Mouse (Mus musculus) limb, embryonic 10.5 days (tissue): ENCODE results near the gene Gm10662. TPM values are rescaled to one million over a fixed set of nuclear protein-coding genes. Genes with fewer than 3 reads are reported as not detected.
"Not testable (repeated sequence)": the region's sequence is repeated elsewhere in the genome, so short reads cannot be mapped to it uniquely, and the experiment has no call there.

Source experiments
- DNase-seq: peaks from one replicate; pipeline ENCODE4 v3.0.0-alpha.2; 2017; ENCODE audit warnings: low spot score
- H3K27ac ChIP-seq: fragments of 300-500 bp; sonication (generic); 2 replicates; pipeline ENCODE4 v1.5.1; 2016; ENCODE audit warnings: mild to moderate bottlenecking
- H3K27me3 ChIP-seq: fragments of 300-500 bp; sonication (generic); 2 replicates; pipeline ENCODE4 v1.6.1; 2016; ENCODE audit warnings: low read depth, mild to moderate bottlenecking; ENCODE audit not compliant: poor library complexity, severe bottlenecking
- H3K36me3 ChIP-seq: fragments of 300-500 bp; sonication (generic); 2 replicates; pipeline ENCODE4 v1.6.1; 2016; ENCODE audit warnings: mild to moderate bottlenecking, moderate library complexity
- H3K4me1 ChIP-seq: fragments of 300-500 bp; sonication (generic); 2 replicates; pipeline ENCODE4 v1.6.1; 2016
- H3K4me3 ChIP-seq: fragments of 300-500 bp; sonication (generic); 2 replicates; pipeline ENCODE4 v1.5.1; 2016; ENCODE audit warnings: mild to moderate bottlenecking, moderate library complexity
- H3K9me3 ChIP-seq: fragments of 300-500 bp; sonication (generic); replicated peaks from 2 replicates; pipeline ENCODE4 v1.6.1; 2016; ENCODE audit warnings: mild to moderate bottlenecking
- WGBS: fragments of 180-500 bp; shearing (Covaris S2); methylation state at CpG from one replicate; pipeline ENCODE4 v1.1.7; 2016; 5-methylcytosine and 5-hydroxymethylcytosine counted together
- polyA plus RNA-seq: library from polyadenylated mRNA; unstranded; fragments of >200 nt; fragmentation: Nextera tagmentation; extraction: Ambion mirVana; gene quantifications from 2 replicates; pipeline ENCODE4 v1.2.1, GENCODE M21; 2016

Gm10662 gene
- polyA plus RNA-seq: not detected in 2 replicates

DNA sequence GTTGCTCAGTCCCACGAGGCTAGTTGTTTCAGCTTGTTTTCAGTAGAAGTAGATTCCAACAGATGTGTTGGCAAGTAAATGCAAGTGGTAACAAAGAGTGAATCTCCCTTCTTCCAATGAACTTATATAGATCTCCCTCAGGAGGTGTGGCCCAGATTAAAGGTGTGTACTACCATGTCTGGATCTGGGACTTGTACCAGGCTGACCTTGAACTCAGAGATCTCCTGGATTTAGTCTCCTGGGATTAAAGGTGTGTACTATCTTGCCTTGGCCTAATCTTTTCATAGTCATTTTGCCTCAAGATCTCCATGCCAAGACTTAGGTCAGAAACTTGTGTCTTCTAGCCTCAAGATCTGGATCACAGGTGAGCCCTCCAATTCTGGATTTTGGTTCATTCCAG lies at the start of gene Gm10662:
TSS of gene Gm10662 (minus strand) at position 101 of the 400 bp plus-strand sequence.
- not testable (repeated sequence) for H3K4me1 ChIP-seq, H3K27ac ChIP-seq, H3K36me3 ChIP-seq, H3K4me3 ChIP-seq, H3K9me3 ChIP-seq, DNase-seq, H3K27me3 ChIP-seq
- no CpG with 5 or more reads among the region's 1 CpGs for WGBS

DNA sequence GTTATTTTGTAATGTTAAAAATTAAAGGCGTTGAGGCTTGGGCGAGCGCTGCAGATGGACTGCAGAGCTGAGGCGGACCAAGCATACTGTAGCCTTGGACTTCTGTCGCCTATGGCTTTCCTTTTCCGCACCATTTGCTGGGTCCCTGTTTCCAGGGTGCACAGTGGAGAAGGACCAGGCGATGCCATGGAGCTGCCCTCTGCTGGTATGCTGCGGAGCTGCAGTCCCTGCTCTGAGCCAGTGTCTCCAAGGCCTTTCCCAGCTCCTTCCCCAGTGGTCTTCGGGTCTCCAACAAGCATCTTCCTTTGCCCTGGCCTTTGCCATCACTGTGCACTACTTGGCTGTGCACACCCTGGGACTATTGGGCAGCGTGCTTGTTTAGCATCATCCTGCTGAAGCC lies 19.2 kb upstream of the Gm10662 start:
- whole genome bisulfite sequencing: 90% methylated on average over 10 of the region's 10 CpGs

More for the DNA sequence above, 19.2 kb upstream of the Gm10662 start:
- not testable (repeated sequence) for H3K27me3 ChIP-seq, H3K36me3 ChIP-seq, H3K27ac ChIP-seq, H3K4me3 ChIP-seq, H3K4me1 ChIP-seq, H3K9me3 ChIP-seq, DNase-seq

Other genes with a start within 250 kb of the Gm10662 start
- gene Gm4214, start 159.8 kb downstream of the Gm10662 start, polyA plus RNA-seq: not detected in 2 replicates
- gene Gm4216, start 124.6 kb downstream of the Gm10662 start, polyA plus RNA-seq: not detected in 2 replicates
- not detected in 2 replicates for gene Vmn1r163, start 88.9 kb downstream of the Gm10662 start, polyA plus RNA-seq
- not detected in 2 replicates for gene Gm8720, start 77.0 kb downstream of the Gm10662 start, polyA plus RNA-seq
- not detected in 2 replicates for gene Vmn1r165, start 72.9 kb upstream of the Gm10662 start, polyA plus RNA-seq
- gene Vmn1r166, start 107.2 kb upstream of the Gm10662 start, polyA plus RNA-seq: not detected in 2 replicates
- not detected in 2 replicates for gene Gm6902, start 134.4 kb upstream of the Gm10662 start, polyA plus RNA-seq
- not detected in 2 replicates for gene Nlrp4e, start 156.7 kb upstream of the Gm10662 start, polyA plus RNA-seq
- not detected in 2 replicates for gene Nlrp5, start 241.4 kb upstream of the Gm10662 start, polyA plus RNA-seq